Mouse (Mus musculus) MEL (cell line): ENCODE results near the gene Flnb. TPM values are rescaled to one million over a fixed set of nuclear protein-coding genes. Genes with fewer than 3 reads are reported as not detected.

Experiments
- DNase-seq: peaks from one replicate; pipeline ENCODE4 v3.0.0; 2011; ENCODE audit warnings: low read depth, low spot score
- H3K27ac ChIP-seq: 2 replicates; pipeline ENCODE4 v1.5.1; 2012; ENCODE audit warnings: low read depth, mild to moderate bottlenecking, control low read depth, low read length, moderate library complexity; ENCODE audit not compliant: control insufficient read depth
- H3K27me3 ChIP-seq, 2 experiments: fragments of 150-350 bp in 1 of 2; sonication (generic) in 1 of 2; 2 replicates each; pipeline ENCODE4 v1.6.1; 2012; ENCODE audit warnings: low read length in 2 of 2, mild to moderate bottlenecking in 2 of 2, improper control_type of control experiment in 1 of 2, moderate library complexity in 1 of 2; ENCODE audit not compliant: insufficient read depth in 2 of 2, control insufficient read depth in 1 of 2
- H3K36me3 ChIP-seq, 2 experiments: 2 replicates each; pipeline ENCODE4 v1.6.1; 2012 to 2014; ENCODE audit warnings: low read length in 2 of 2, improper control_type of control experiment in 1 of 2, inconsistent platforms in 1 of 2, mild to moderate bottlenecking in 1 of 2; ENCODE audit not compliant: insufficient read depth in 2 of 2, control insufficient read depth in 1 of 2
- H3K4me1 ChIP-seq, 2 experiments: fragments of 150-350 bp in 1 of 2; sonication (generic) in 1 of 2; 2 replicates each; pipeline ENCODE4 v1.6.1; 2012; ENCODE audit warnings: low read length in 2 of 2, improper control_type of control experiment in 1 of 2, mild to moderate bottlenecking in 1 of 2; ENCODE audit not compliant: insufficient read depth in 2 of 2, control insufficient read depth in 1 of 2
- H3K4me3 ChIP-seq, 2 experiments: fragments of 150-350 bp in 1 of 2; sonication (generic) in 1 of 2; 2 replicates each; pipeline ENCODE4 v1.5.1; 2012; ENCODE audit warnings: low read depth in 2 of 2, low read length in 2 of 2, mild to moderate bottlenecking in 2 of 2, moderate library complexity in 2 of 2, control low read depth in 1 of 2, improper control_type of control experiment in 1 of 2; ENCODE audit not compliant: control insufficient read depth in 1 of 2, insufficient read depth in 1 of 2
- H3K79me2 ChIP-seq: 2 replicates; pipeline ENCODE4 v1.6.1; 2012; ENCODE audit warnings: mild to moderate bottlenecking, low read length, moderate library complexity; ENCODE audit not compliant: control insufficient read depth, poor library complexity, insufficient read depth
- H3K9ac ChIP-seq: 2 replicates; pipeline ENCODE4 v1.6.1; 2012; ENCODE audit warnings: low read depth, mild to moderate bottlenecking, control low read depth, low read length, moderate library complexity; ENCODE audit not compliant: control insufficient read depth, poor library complexity, severe bottlenecking
- H3K9me3 ChIP-seq: fragments of 150-350 bp; sonication (generic); replicated peaks from 2 replicates; pipeline ENCODE4 v1.6.1; 2012; ENCODE audit warnings: mild to moderate bottlenecking, low read length, improper control_type of control experiment, moderate library complexity; ENCODE audit not compliant: insufficient read depth
- CHD1 ChIP-seq: IDR thresholded peaks from 2 replicates; pipeline ENCODE4 v1.6.1; 2012; ENCODE audit warnings: low read depth, mild to moderate bottlenecking, inconsistent platforms, low read length, improper control_type of control experiment
- CHD2 ChIP-seq: IDR thresholded peaks from 2 replicates; pipeline ENCODE4 v1.6.1; 2011; ENCODE audit warnings: low read length, improper control_type of control experiment
- CTCF ChIP-seq, 3 experiments: IDR thresholded peaks in 2 of 3; conservative IDR thresholded peaks in 1 of 3; 2 replicates each; pipeline ENCODE4 v1.5.1; 2011 to 2012; ENCODE audit warnings: low read length in 3 of 3, low read depth in 2 of 3, mild to moderate bottlenecking in 2 of 3, improper control_type of control experiment in 1 of 3, inconsistent platforms in 1 of 3, mixed read lengths in 1 of 3, moderate library complexity in 1 of 3; ENCODE audit not compliant: control insufficient read depth in 1 of 3, insufficient read depth in 1 of 3, poor library complexity in 1 of 3, severe bottlenecking in 1 of 3
- GATA1 ChIP-seq: IDR thresholded peaks from 2 replicates; pipeline ENCODE4 v1.6.1; 2011; ENCODE audit warnings: low read depth, low read length, improper control_type of control experiment
- HCFC1 ChIP-seq: IDR thresholded peaks from 2 replicates; pipeline ENCODE4 v1.6.1; 2012; ENCODE audit warnings: low read depth, mild to moderate bottlenecking, inconsistent platforms, low read length, improper control_type of control experiment, moderate library complexity
- JUND ChIP-seq: IDR thresholded peaks from 2 replicates; pipeline ENCODE4 v1.6.1; 2011; ENCODE audit warnings: low read depth, mild to moderate bottlenecking, improper control_type of control experiment, low read length
- KAT2A ChIP-seq: conservative IDR thresholded peaks from 2 replicates; pipeline ENCODE4 v1.6.1; 2012; ENCODE audit warnings: low read depth, low read length, improper control_type of control experiment, inconsistent platforms
- MAX ChIP-seq: IDR thresholded peaks from 2 replicates; pipeline ENCODE4 v1.6.1; 2011; ENCODE audit warnings: low read length, improper control_type of control experiment
- NRF1 ChIP-seq: IDR thresholded peaks from 2 replicates; pipeline ENCODE4 v1.6.1; 2014; ENCODE audit warnings: low read depth, mild to moderate bottlenecking, inconsistent platforms, low read length, improper control_type of control experiment, moderate library complexity; ENCODE audit not compliant: poor library complexity, insufficient read depth, severe bottlenecking
- POLR2AphosphoS5 ChIP-seq: IDR thresholded peaks from 2 replicates; pipeline ENCODE4 v1.6.1; 2012; ENCODE audit warnings: low read depth, borderline replicate concordance, mild to moderate bottlenecking, inconsistent platforms, low read length, moderate library complexity, mixed read lengths
- RAD21 ChIP-seq: IDR thresholded peaks from 2 replicates; pipeline ENCODE4 v1.6.1; 2011; ENCODE audit warnings: mild to moderate bottlenecking, low read depth, low read length, improper control_type of control experiment
- SIN3A ChIP-seq: IDR thresholded peaks from 2 replicates; pipeline ENCODE4 v1.6.1; 2012; ENCODE audit warnings: low read length, improper control_type of control experiment, inconsistent platforms
- TAL1 ChIP-seq: IDR thresholded peaks from 2 replicates; pipeline ENCODE4 v1.6.1; 2012; ENCODE audit warnings: mild to moderate bottlenecking, inconsistent platforms, low read length, moderate library complexity, mixed read lengths
- UBTF ChIP-seq: IDR thresholded peaks from 2 replicates; pipeline ENCODE4 v1.6.1; 2012; ENCODE audit warnings: low read depth, mild to moderate bottlenecking, inconsistent platforms, low read length, improper control_type of control experiment, moderate library complexity, borderline replicate concordance; ENCODE audit not compliant: insufficient read depth
- USF1 ChIP-seq: IDR thresholded peaks from 2 replicates; pipeline ENCODE4 v1.6.1; 2014; ENCODE audit warnings: low read depth, mild to moderate bottlenecking, inconsistent platforms, low read length, improper control_type of control experiment, moderate library complexity
- ZC3H11A ChIP-seq: IDR thresholded peaks from 2 replicates; pipeline ENCODE4 v1.6.1; 2012; ENCODE audit warnings: low read depth, mild to moderate bottlenecking, inconsistent platforms, low read length, improper control_type of control experiment
- ZKSCAN1 ChIP-seq: IDR thresholded peaks from 2 replicates; pipeline ENCODE4 v1.6.1; 2012; ENCODE audit warnings: low read depth, mild to moderate bottlenecking, inconsistent platforms, low read length, improper control_type of control experiment, moderate library complexity
- ZNF384 ChIP-seq: IDR thresholded peaks from 2 replicates; pipeline ENCODE4 v1.6.1; 2012; ENCODE audit warnings: low read depth, mild to moderate bottlenecking, inconsistent platforms, low read length, improper control_type of control experiment
- polyA plus RNA-seq, 2 experiments: library from polyadenylated mRNA; stranded (reverse) in 1 of 2; unstranded in 1 of 2; fragments of >175 nt in 1 of 2; fragments of >200 nt in 1 of 2; gene quantifications; 2 replicates each; pipeline versions ENCODE4 v1.2.1 to v1.2.4; 2012; ENCODE audit warnings: low replicate concordance in 2 of 2, low read depth in 1 of 2; ENCODE audit not compliant: insufficient read length in 2 of 2, insufficient read depth in 1 of 2, missing spikeins in 1 of 2
- total RNA-seq: library from RNA; depleted of rRNA; stranded (reverse); fragments of 300-350 nt; gene quantifications from 2 replicates; pipeline ENCODE4 v1.2.3, GENCODE M21; 2012

The Flnb gene
- total and polyA plus RNA-seq, 3 experiments, result 1.0 to 3.1 TPM; not detected in 1

DNA sequence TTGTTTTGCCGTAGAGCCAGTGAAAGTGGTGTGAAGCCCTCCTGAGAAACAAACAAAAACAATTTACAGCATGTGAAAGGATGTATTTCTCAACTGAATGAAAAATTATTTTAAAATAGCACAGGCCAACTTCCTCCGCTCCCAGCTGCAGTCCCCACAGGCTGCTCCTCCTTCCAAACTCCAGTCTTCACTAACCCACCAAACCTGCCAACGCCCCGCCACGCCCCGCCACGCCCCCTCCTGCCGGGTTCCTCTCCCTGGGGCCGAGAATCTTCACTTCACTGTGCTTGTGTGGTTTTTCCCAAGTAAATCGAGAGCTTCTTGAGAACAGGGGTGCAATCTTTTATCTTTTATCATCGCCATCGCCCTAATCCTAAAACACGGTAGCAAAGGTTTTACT is 31.7 kb upstream of the Flnb start:
- H3K4me3 ChIP-seq, result no peak overlapping the region
- H3K79me2 ChIP-seq, result no peaks in the 10 kb centered on the region
- peak; percentile 22 for DNase-seq
- TF ChIP-seq SIN3A, result no peak
- TF ChIP-seq KAT2A, result no peak
- no peak for TF ChIP-seq TAL1
- TF ChIP-seq CHD1, result no peak
- no peaks in the 10 kb centered on the region; a peak in 1 of 4 replicates for H3K36me3 ChIP-seq
- H3K9ac ChIP-seq, result no peak overlapping the region
- no peaks in the 10 kb centered on the region for H3K27me3 ChIP-seq
- H3K4me1 ChIP-seq, result peaks cover 0 to 2% of the 10 kb centered on the region in 2 experiments; a peak in 1 of 4 replicates
- no peaks in the 10 kb centered on the region for H3K9me3 ChIP-seq
- H3K27ac ChIP-seq, result no peak overlapping the region

- TF ChIP-seq POLR2AphosphoS5 (no peak), USF1 (no peak), HCFC1 (no peak), ZKSCAN1 (no peak), NRF1 (no peak), CHD1 (no peak), TAL1 (no peak), ZNF384 (no peak), ZC3H11A (no peak), RAD21 (no peak), GATA1 (no peak), CHD2 (no peak), JUND (no peak), MAX (no peak), CTCF (IDR thresholded peaks at IDR 0.05 in 2 of 3, conservative IDR thresholded peaks at IDR 0.05 in 1 of 3; ENCODE audit: control insufficient read depth in 1 of 3, insufficient read depth in 1 of 3, low read depth in 2 of 3, low read length in 3 of 3, poor library complexity in 1 of 3, severe bottlenecking in 1 of 3) (no peak), UBTF (no peak), KAT2A (no peak)
- no peak overlapping the region for H3K9ac ChIP-seq
- DNase-seq, result no peak
- H3K27me3 ChIP-seq, result no peaks in the 10 kb centered on the region
- H3K4me1 ChIP-seq, result peaks cover 0 to 2% of the 10 kb centered on the region in 2 experiments; a peak in 1 of 4 replicates
- H3K9me3 ChIP-seq, result no peaks in the 10 kb centered on the region
- H3K79me2 ChIP-seq, result no peaks in the 10 kb centered on the region
- H3K4me3 ChIP-seq, result no peak overlapping the region
- H3K27ac ChIP-seq, result no peak overlapping the region
- no peaks in the 10 kb centered on the region; a peak in 1 of 4 replicates for H3K36me3 ChIP-seq
Measured at GRCm38 (mm10) chr14:7789266-7790030, 28.3 kb upstream of the Flnb start.
